Mouse (Mus musculus) MEL (cell line): ENCODE results near the gene Zfp382.

Experiments used
- CTCF ChIP-seq, 3 experiments: IDR thresholded peaks in 2 of 3; conservative IDR thresholded peaks in 1 of 3; 2 replicates each; pipeline ENCODE4 v1.5.1; 2011 to 2012; ENCODE audit warnings: low read length in 3 of 3, low read depth in 2 of 3, mild to moderate bottlenecking in 2 of 3, improper control_type of control experiment in 1 of 3, inconsistent platforms in 1 of 3, mixed read lengths in 1 of 3, moderate library complexity in 1 of 3; ENCODE audit not compliant: control insufficient read depth in 1 of 3, insufficient read depth in 1 of 3, poor library complexity in 1 of 3, severe bottlenecking in 1 of 3
- EP300 ChIP-seq, 2 experiments: IDR thresholded peaks; 2 replicates each; pipeline ENCODE4 v1.6.1; 2011; ENCODE audit warnings: improper control_type of control experiment in 2 of 2, low read length in 2 of 2, low read depth in 1 of 2, mild to moderate bottlenecking in 1 of 2
- GATA1 ChIP-seq: IDR thresholded peaks from 2 replicates; pipeline ENCODE4 v1.6.1; 2011; ENCODE audit warnings: low read depth, low read length, improper control_type of control experiment
- SIN3A ChIP-seq: IDR thresholded peaks from 2 replicates; pipeline ENCODE4 v1.6.1; 2012; ENCODE audit warnings: low read length, improper control_type of control experiment, inconsistent platforms
- TCF12 ChIP-seq: IDR thresholded peaks from 2 replicates; pipeline ENCODE4 v1.6.1; 2014; ENCODE audit warnings: low read depth, mild to moderate bottlenecking, inconsistent platforms, low read length, improper control_type of control experiment, moderate library complexity

- TF ChIP-seq TCF12: no peak; the same call in 1 of the 2 replicates
- TF ChIP-seq CTCF (IDR thresholded peaks at IDR 0.05 in 2 of 3, conservative IDR thresholded peaks at IDR 0.05 in 1 of 3; ENCODE audit: control insufficient read depth in 1 of 3, insufficient read depth in 1 of 3, low read depth in 2 of 3, low read length in 3 of 3, poor library complexity in 1 of 3, severe bottlenecking in 1 of 3): no peak
- TF ChIP-seq SIN3A: peak; percentile 88; the same call in 1 of the 2 replicates
- TF ChIP-seq GATA1: peak; percentile 86
- peak in 1 of 2 experiments; percentile 10; a peak in 2 of 4 replicates for TF ChIP-seq EP300 (IDR thresholded peaks at IDR 0.05; ENCODE audit: low read depth in 1 of 2, low read length in 2 of 2)
Observed at GRCm38 (mm10) chr7:30169583-30170282, 48.0 kb downstream of the Zfp382 start, which contains the start of gene Zfp146.
